Mouse (Mus musculus): ENCODE data around the gene Asap2. TPM values are rescaled to one million over a fixed set of nuclear protein-coding genes. Genes with fewer than 3 reads are reported as not detected.
A peak's percentile ranks its signal among the peaks of the same experiment; 100 is the strongest.
"Not testable (repeated sequence)": the region's sequence is repeated elsewhere in the genome, so short reads cannot be mapped to it uniquely, and the experiment has no call there.

Gene Asap2
- total RNA-seq (2021) = 10 to 100 TPM; 14.8 TPM
- long read RNA-seq, experiment 1, partial matches to known transcripts = 2 of 7 reads
- long read RNA-seq, experiment 1, other reads (novel, unspliced or antisense) = 4 of 7 reads
- long read RNA-seq, experiment 2, partial matches to known transcripts = 1 of 10 reads
- long read RNA-seq, experiment 2, other reads (novel, unspliced or antisense) = 6 of 10 reads

- DNase-seq = peak; percentile 62 to 63
- intact Hi-C loops (cut with DNase I) = not testable (repeated sequence)
These were observed at the start of gene Asap2 for GRCm38 (mm10) chr12:20990132-20990531. Asap2 (plus strand) TSS chr12:20990459.

DNA sequence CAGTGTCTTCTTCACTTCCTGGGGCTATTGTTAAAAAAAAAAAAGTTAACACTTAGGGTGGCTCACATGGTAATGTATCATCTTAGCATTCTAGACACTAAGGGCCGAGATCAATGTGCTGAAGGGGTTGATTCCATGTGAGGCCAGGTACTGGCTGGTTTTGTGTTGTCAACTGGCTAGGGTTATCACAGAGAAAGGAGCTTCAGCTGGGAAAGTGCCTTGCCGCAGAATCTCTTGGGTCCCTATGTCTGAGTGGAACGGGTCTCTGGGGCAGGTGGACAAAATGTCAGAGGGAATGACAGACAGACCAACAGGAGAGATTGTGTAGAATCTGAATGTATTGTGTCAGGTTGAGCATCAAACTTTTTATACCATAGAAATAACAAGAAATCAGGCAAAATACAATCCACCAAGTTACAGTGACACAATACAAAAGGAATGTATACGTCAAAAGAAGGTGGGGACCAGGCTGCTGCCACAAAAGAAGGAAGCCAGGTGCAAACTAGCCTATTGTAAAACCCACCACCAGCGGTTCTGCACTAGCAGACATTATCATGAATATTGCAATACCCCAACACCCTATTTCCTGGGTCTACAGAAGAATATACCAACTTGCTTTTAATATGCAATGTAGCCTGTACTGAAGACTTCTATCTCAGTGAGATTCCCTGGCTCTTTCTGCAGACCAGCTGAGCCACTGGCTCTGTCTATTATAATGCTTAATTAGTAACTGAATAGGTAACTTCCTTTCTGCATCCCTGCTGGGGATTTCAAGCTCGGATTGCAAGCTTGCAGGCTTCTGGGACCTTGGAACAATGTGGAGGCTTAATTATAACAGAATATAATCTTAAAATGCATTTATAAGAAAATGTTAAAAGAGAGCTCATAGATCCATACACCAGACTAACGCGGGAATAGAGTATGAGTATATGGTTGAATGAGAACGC is 42.9 kb upstream of the Asap2 start:
- intact Hi-C loops (cut with DNase I); DNase-seq: not testable (repeated sequence)

GRCm38 (mm10) chr12:20990579-20990978 is 320 bp downstream of the Asap2 start:
- intact Hi-C loops (cut with DNase I) = not testable (repeated sequence)
- peak; percentile 5 to 6 for DNase-seq

- intact Hi-C loops (cut with DNase I) = not testable (repeated sequence)
- DNase-seq = peak in 1 of 2 experiments; percentile 4
These were observed 40.6 kb downstream of the Asap2 start for GRCm38 (mm10) chr12:21030875-21031274.

- intact Hi-C loops (cut with DNase I) = not testable (repeated sequence)
These were observed 56.5 kb downstream of the Asap2 start for GRCm38 (mm10) chr12:21046716-21047115.

GRCm38 (mm10) chr12:21075731-21076130 is 85.5 kb downstream of the Asap2 start:
- peak; percentile 76 to 87 for DNase-seq
- intact Hi-C loops (cut with DNase I) = loop anchor here (5.0 kb wide), 1 partner anchor 192 kb away; no protein-coding TSS in a partner anchor

More at GRCm38 (mm10) chr12:21046716-21047115, 56.5 kb downstream of the Asap2 start:
- DNase-seq = not testable (repeated sequence)

- intact Hi-C loops (cut with DNase I); DNase-seq: not testable (repeated sequence)
These were observed 99.9 kb downstream of the Asap2 start for GRCm38 (mm10) chr12:21090168-21090567.

- DNase-seq; intact Hi-C loops (cut with DNase I): not testable (repeated sequence)
These were observed 102.2 kb downstream of the Asap2 start for GRCm38 (mm10) chr12:21092446-21092845.

GRCm38 (mm10) chr12:21097806-21098325 is 107.6 kb downstream of the Asap2 start:
- intact Hi-C loops (cut with DNase I); DNase-seq: not testable (repeated sequence)

- not testable (repeated sequence) for DNase-seq
- intact Hi-C loops (cut with DNase I) = loop anchor here (1.0 to 10.0 kb wide), 4 partner anchors 56 to 264 kb away; partner anchors contain the start of gene Adam17
These were observed 120.8 kb downstream of the Asap2 start for GRCm38 (mm10) chr12:21111116-21111475.

GRCm38 (mm10) chr12:21111476-21112452 is 121.5 kb downstream of the Asap2 start:
- DNase-seq = peak; percentile 89 to 92
- intact Hi-C loops (cut with DNase I) = loop anchor here (1.0 to 10.0 kb wide), 5 partner anchors 21 to 263 kb away; partner anchors contain the start of gene Adam17

GRCm38 (mm10) chr12:21112453-21112857 is 122.2 kb downstream of the Asap2 start:
- DNase-seq = peak; percentile 60 to 68
- intact Hi-C loops (cut with DNase I) = loop anchor here (2.0 to 10.0 kb wide), 4 partner anchors 20 to 262 kb away; partner anchors contain the start of gene Adam17

DNA sequence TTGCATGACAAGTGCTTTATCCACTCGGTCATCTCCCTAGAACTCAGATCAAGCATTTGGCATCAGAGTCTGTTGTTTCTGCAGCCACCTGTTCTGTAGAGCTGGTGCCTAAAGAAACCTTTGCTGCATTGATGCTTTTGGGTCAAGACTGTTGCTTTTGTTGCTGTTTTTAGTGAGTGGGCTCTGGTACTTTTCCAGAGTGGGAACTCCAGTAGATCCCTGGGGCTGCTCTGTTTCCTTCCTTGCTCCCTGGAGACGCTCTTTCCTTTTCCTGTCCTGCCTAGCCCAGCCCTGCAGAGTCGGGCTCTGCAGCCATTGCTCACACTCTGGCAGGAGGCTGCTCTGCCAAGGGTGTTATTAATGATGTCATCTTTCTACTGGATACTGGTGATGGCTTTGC is 129.2 kb downstream of the Asap2 start:
- peak; percentile 46 to 50 for DNase-seq
- intact Hi-C loops (cut with DNase I) = loop anchor here (10.0 kb wide), 2 partner anchors 145 to 255 kb away; partner anchors contain the start of gene Adam17

DNA sequence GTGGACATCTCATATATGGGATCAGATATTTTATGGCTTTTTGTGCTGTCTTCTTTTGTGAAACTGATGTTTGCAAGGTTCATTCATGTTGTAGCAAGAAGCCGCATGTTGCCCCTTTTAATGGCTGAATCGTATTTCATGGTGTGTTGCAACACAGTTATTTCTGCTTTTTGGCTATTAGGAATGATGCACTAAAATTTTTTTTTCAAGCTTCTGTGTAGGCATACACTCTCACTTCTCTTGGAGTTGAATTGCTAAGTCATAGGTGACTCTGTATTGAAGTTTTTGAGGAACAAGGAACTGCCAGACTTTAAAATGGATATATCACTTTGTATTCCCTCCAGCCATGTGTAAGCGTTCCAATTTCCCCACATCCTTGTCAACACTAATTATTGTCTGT is 132.6 kb downstream of the Asap2 start:
- intact Hi-C loops (cut with DNase I) = no loop called here

DNA sequence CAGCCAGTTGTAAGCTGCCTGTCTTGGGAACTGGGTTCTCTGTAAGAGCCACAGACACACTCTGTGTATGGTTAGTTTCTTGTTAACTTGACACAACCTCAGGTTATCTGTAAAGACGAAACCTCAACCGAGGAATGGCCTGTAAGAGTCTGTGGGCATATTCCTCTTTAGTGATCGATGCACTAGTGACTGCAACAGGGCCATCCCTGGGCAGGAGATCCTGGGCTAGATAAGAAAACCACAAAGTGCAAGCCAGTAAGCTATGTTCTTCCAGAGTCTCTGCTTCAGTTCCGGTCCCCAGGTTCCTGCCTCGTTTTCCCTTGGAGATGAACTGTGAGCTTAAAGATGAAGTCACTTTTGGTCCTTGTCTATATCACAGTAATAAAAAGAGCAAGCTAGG is 133.4 kb downstream of the Asap2 start:
- intact Hi-C loops (cut with DNase I) = no loop called here

More for the DNA sequence above, 132.6 kb downstream of the Asap2 start:
- DNase-seq = no peak

GRCm38 (mm10) chr12:21125675-21126470 is 135.6 kb downstream of the Asap2 start:
- intact Hi-C loops (cut with DNase I) = no loop called here
- no peak for DNase-seq

More for the DNA sequence above, 133.4 kb downstream of the Asap2 start:
- DNase-seq = no peak

GRCm38 (mm10) chr12:21126516-21126915 is 136.3 kb downstream of the Asap2 start:
- no peak for DNase-seq
- intact Hi-C loops (cut with DNase I) = no loop called here
